Mouse (Mus musculus) lung, adult 2 months (tissue): ENCODE measurements at regions not wholly inside any gene's neighbourhood (a gene's known extent, or its start where the extent isn't known, plus 50 kb on each side); places are given as distances from the start of the nearest gene placed in this dataset.

ENCODE experiments used
- CTCF ChIP-seq: fragments of 200-500 bp; IDR thresholded peaks from 2 replicates; pipeline ENCODE4 v1.5.1; 2011; ENCODE audit warnings: mild to moderate bottlenecking, low read length, control low read depth; ENCODE audit not compliant: insufficient read depth
- POLR2A ChIP-seq: fragments of 200-500 bp; IDR thresholded peaks from 2 replicates; pipeline ENCODE4 v1.6.1; 2011; ENCODE audit warnings: low read depth, mild to moderate bottlenecking, control low read depth, low read length, borderline replicate concordance; ENCODE audit errors: extremely low read depth

DNA sequence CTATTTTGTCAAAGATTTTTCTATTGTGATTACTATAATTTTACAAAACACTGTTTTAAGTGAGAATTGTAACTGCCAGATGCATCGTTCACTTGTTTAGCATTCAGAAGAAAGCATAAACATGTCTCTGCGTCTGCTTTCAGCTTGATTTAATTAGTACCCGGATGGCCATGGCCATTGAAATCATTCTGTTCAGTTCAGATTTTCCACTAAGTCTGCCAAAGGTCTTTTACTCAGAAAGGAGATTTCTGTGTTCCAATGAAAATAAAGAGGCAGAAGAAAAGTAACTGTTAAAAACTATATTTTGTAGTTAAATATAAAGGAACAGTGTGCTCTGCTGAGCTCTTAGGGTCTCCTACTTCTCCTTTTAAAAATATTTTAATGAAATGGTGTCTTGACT lies 380.2 kb upstream of the Adgrl4 start:
- TF ChIP-seq CTCF (no peak), POLR2A (no peak)
